Mouse (Mus musculus) embryonic facial prominence, embryonic 14.5 days (tissue): ENCODE measurements around the gene Wfdc1. TPM values are rescaled to one million over a fixed set of nuclear protein-coding genes. Genes with fewer than 3 reads are reported as not detected.

Source experiments
- ATAC-seq: fragments of 200-750 bp; cut with Nextera tagmentation; 2 replicates; pipeline ENCODE4 v1.8.0; 2017; ENCODE audit warnings: low read depth, moderate number of reproducible peaks, moderate TSS enrichment
- DNase-seq: peaks from one replicate; pipeline ENCODE4 v3.0.0-alpha.2; 2015; ENCODE audit warnings: low spot score
- H3K27ac ChIP-seq: fragments of 300-500 bp; sonication (generic); replicated peaks from 2 replicates; pipeline ENCODE4 v1.5.1; 2014; ENCODE audit warnings: low read depth, mild to moderate bottlenecking, low read length, moderate library complexity
- H3K27me3 ChIP-seq: fragments of 300-500 bp; sonication (generic); replicated peaks from 2 replicates; pipeline ENCODE4 v1.6.1; 2014; ENCODE audit warnings: low read length; ENCODE audit not compliant: control insufficient read depth, insufficient read depth
- H3K36me3 ChIP-seq: fragments of 300-500 bp; sonication (generic); 2 replicates; pipeline ENCODE4 v1.6.1; 2014; ENCODE audit warnings: low read length, mixed read lengths; ENCODE audit not compliant: control insufficient read depth, insufficient read depth
- H3K4me1 ChIP-seq: fragments of 300-500 bp; sonication (generic); 2 replicates; pipeline ENCODE4 v1.6.1; 2014; ENCODE audit warnings: antibody characterized with exemption, low read length; ENCODE audit not compliant: control insufficient read depth, insufficient read depth
- H3K4me2 ChIP-seq: fragments of 300-500 bp; sonication (generic); 2 replicates; pipeline ENCODE4 v1.6.1; 2014; ENCODE audit warnings: low read depth, mild to moderate bottlenecking, low read length, moderate library complexity, mixed read lengths
- H3K4me3 ChIP-seq: fragments of 300-500 bp; sonication (generic); 2 replicates; pipeline ENCODE4 v1.5.1; 2014; ENCODE audit warnings: low read depth, mild to moderate bottlenecking, low read length
- H3K9ac ChIP-seq: fragments of 300-500 bp; sonication (generic); 2 replicates; pipeline ENCODE4 v1.6.1; 2014; ENCODE audit warnings: low read depth, mild to moderate bottlenecking, low read length, moderate library complexity, mixed read lengths
- H3K9me3 ChIP-seq: fragments of 300-500 bp; sonication (generic); 2 replicates; pipeline ENCODE4 v1.6.1; 2016; ENCODE audit warnings: low read length; ENCODE audit not compliant: control insufficient read depth
- WGBS: fragments of 180-500 bp; shearing (Covaris S2); extraction: QIAGEN DNeasy Blood & Tissue Kit; methylation state at CpG from one replicate; pipeline ENCODE4 v1.1.7; 2014; 5-methylcytosine and 5-hydroxymethylcytosine counted together
- polyA plus RNA-seq: library from polyadenylated mRNA; unstranded; fragments of >200 nt; fragmentation: Nextera tagmentation; extraction: Ambion mirVana; gene quantifications from 2 replicates; pipeline ENCODE4 v1.2.1, GENCODE M21; 2014

The Wfdc1 gene
- polyA plus RNA-seq, 1 experiment from 2014 or later, result 3.5 TPM

- H3K4me2 ChIP-seq, result no peak overlapping the region
- no peaks in the 10 kb centered on the region for H3K9me3 ChIP-seq
- 86% methylated on average over 10 of the region's 10 CpGs for WGBS
- H3K4me3 ChIP-seq, result no peak overlapping the region
- H3K36me3 ChIP-seq, result no peaks in the 10 kb centered on the region
- ATAC-seq (no peak), DNase-seq (no peak)
- no peaks in the 10 kb centered on the region for H3K4me1 ChIP-seq
- H3K27ac ChIP-seq, result no peak overlapping the region
- no peaks in the 10 kb centered on the region for H3K27me3 ChIP-seq
- H3K9ac ChIP-seq, result no peak overlapping the region
These were observed 70.3 kb downstream of the Wfdc1 start for GRCm38 (mm10) chr8:119736348-119736917.

DNA sequence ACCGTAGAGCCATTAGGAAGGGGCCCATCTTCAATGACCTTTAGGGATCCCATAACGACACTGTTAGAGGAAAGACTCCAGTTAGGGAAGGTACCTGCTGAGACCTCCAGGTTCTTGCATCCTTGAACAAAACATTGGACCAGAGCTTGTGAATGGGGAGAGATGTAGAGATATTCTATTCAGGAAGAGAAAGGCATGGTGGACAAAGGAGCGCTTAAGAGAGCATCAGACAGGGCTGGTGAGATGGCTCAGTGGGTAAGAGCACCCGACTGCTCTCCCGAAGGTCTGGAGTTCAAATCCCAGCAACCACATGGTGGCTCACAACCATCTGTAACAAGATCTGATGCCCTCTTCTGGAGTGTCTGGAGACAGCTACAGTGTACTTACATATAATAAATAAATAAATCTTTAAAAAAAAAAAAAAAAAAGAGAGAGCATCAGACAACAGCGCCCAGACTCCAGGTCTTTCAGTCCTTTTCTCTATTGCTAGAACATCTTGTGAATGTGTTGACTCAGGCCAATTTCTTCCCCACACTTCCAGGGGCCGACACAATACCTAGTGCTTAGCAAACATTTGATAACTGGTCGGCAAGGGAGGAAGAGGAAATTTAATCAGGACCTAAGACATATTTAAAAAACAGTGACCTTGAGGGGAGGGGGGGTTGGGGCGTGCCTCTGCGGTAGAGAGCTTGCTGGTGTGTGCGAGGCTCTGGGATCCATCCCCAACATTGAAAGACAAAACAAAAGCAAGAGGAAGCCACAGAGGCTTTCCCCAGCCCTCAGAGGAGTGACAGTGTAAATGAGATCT is 71.1 kb downstream of the Wfdc1 start:
- Histone ChIP-seq H3K4me2 (no peak overlapping the region), H3K4me3 (no peak overlapping the region), H3K9me3 (no peaks in the 10 kb centered on the region), H3K36me3 (no peaks in the 10 kb centered on the region), H3K9ac (no peak overlapping the region), H3K4me1 (no peaks in the 10 kb centered on the region), H3K27ac (no peak overlapping the region), H3K27me3 (no peaks in the 10 kb centered on the region)
- WGBS, result 75% methylated on average over 11 of the region's 11 CpGs
- DNase-seq, result no peak
- no peak for ATAC-seq

Other genes starting within 250 kb of the Wfdc1 start
- gene Osgin1, start 232.2 kb upstream of the Wfdc1 start, polyA plus RNA-seq, result 1.7 and 2.1 TPM in 2 replicates
- gene Necab2, start 219.6 kb upstream of the Wfdc1 start, polyA plus RNA-seq, result 3.2 and 3.7 TPM in 2 replicates
- 0.17 TPM in 1 of 2 replicates, not detected in the other for gene Slc38a8, start 164.7 kb upstream of the Wfdc1 start, polyA plus RNA-seq
- 110 and 124 TPM in 2 replicates for gene Mbtps1, start 107.6 kb upstream of the Wfdc1 start, polyA plus RNA-seq
- 34.0 and 37.1 TPM in 2 replicates for gene Hsdl1, start 91.2 kb upstream of the Wfdc1 start, polyA plus RNA-seq
- 0.83 and 2.5 TPM in 2 replicates for gene Dnaaf1, start 91.1 kb upstream of the Wfdc1 start, polyA plus RNA-seq
- gene Taf1c, start 61.1 kb upstream of the Wfdc1 start, polyA plus RNA-seq, result 7.9 and 11.3 TPM in 2 replicates
- gene Adad2, start 53.6 kb upstream of the Wfdc1 start, polyA plus RNA-seq, result 0.14 and 0.17 TPM in 2 replicates
- gene Kcng4, start 30.7 kb upstream of the Wfdc1 start, polyA plus RNA-seq, result 0.28 and 0.48 TPM in 2 replicates
- gene Atp2c2, start 33.6 kb downstream of the Wfdc1 start, polyA plus RNA-seq, result 1.3 and 1.8 TPM in 2 replicates
- 5.4 and 5.5 TPM in 2 replicates for gene Tldc1, start 112.1 kb downstream of the Wfdc1 start, polyA plus RNA-seq
- gene Cotl1, start 174.2 kb downstream of the Wfdc1 start, polyA plus RNA-seq, result 255 and 299 TPM in 2 replicates
- 8.6 and 10.1 TPM in 2 replicates for gene Klhl36, start 195.9 kb downstream of the Wfdc1 start, polyA plus RNA-seq
- gene Usp10, start 244.0 kb downstream of the Wfdc1 start, polyA plus RNA-seq, result 90.5 and 93.0 TPM in 2 replicates
- gene Gm20388, start 244.5 kb downstream of the Wfdc1 start, polyA plus RNA-seq, result 1.5 TPM in 1 of 2 replicates, not detected in the other